In the genomic region with DNA sequence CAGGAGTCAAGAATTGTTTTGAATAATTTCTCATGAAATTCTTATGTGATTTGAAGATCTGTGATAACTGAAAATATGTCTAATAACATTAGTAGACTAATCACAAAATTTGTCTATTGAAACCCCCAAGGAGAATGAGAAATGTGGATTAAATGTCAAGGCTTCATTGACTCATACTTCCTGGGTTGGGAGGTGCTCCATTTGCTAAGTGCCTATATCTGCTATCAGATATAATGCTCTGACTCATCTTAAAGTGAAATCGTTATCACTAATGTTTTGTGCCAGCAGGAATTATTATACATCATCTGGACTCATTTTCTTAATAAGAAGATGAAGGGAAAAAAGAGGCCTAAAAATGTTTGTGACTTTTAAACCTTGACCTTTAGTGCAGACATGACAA, we compare ENCODE assay signal across 13 mouse cellular contexts.
"Had no signal": no experiment of that assay in that cellular context is flagged by ENCODE, and none has a peak within 500 bp of the region (broad histone marks: within the 10 kb centered on the region; RNA-seq: fewer than 3 reads in every experiment).

No protein-coding gene starts in this region.

- DNase-seq: cerebellum, postnatal 14 days; cerebellum, postnatal 25 days; cerebellum, postnatal 36 days; embryo, embryonic 11 days; forebrain, postnatal 0 days; gastrocnemius, adult 2 months; gastrocnemius, postnatal 10 days; gastrocnemius, postnatal 14 days; gastrocnemius, postnatal 25 days; gastrocnemius, postnatal 36 days; heart, adult 11 months; heart, adult 18-20 months; heart, adult 2 months had no signal
